Mouse (Mus musculus): Measurements from ENCODE around the gene Ifih1. TPM values are rescaled to one million over a fixed set of nuclear protein-coding genes. Genes with fewer than 3 reads are reported as not detected.

Ifih1 gene
- polyA plus RNA-seq (2014; fragmentation: Illumina TruSeq; extraction: RNeasy Lipid Tissue Mini Kit (QIAGEN cat#74804); ENCODE audit: low read depth, low replicate concordance), result 20.1 TPM

GRCm38 (mm10) chr2:62646014-62646645 lies at the start of gene Ifih1:
Ifih1 (minus strand) TSS chr2:62646255.

GRCm38 (mm10) chr2:62664135-62664670 lies 18.1 kb upstream of the Ifih1 start, which contains the start of gene Gca:
Gca (plus strand) TSS chr2:62664285.

GRCm38 (mm10) chr2:62573753-62574159 lies 72.3 kb downstream of the Ifih1 start, which contains the start of gene Fap:
Fap (minus strand) TSS chr2:62574075.

Other genes starting within 250 kb of the Ifih1 start
- gene Dpp4, start 234.0 kb downstream of the Ifih1 start, polyA plus RNA-seq (2014; fragmentation: Illumina TruSeq; extraction: RNeasy Lipid Tissue Mini Kit (QIAGEN cat#74804); ENCODE audit: low read depth, low replicate concordance), result 170 TPM
- gene Gcg, start 162.6 kb downstream of the Ifih1 start, polyA plus RNA-seq (2014; fragmentation: Illumina TruSeq; extraction: RNeasy Lipid Tissue Mini Kit (QIAGEN cat#74804); ENCODE audit: low read depth, low replicate concordance), result not detected
- 1.4 TPM for gene Fap, start 72.2 kb downstream of the Ifih1 start, polyA plus RNA-seq (2014; fragmentation: Illumina TruSeq; extraction: RNeasy Lipid Tissue Mini Kit (QIAGEN cat#74804); ENCODE audit: low read depth, low replicate concordance)
- 48.9 TPM for gene Gca, start 18.0 kb upstream of the Ifih1 start, polyA plus RNA-seq (2014; fragmentation: Illumina TruSeq; extraction: RNeasy Lipid Tissue Mini Kit (QIAGEN cat#74804); ENCODE audit: low read depth, low replicate concordance)